Mouse (Mus musculus) liver, adult 2 months (tissue): Measurements from ENCODE around the gene Pcgf3. TPM values are rescaled to one million over a fixed set of nuclear protein-coding genes. Genes with fewer than 3 reads are reported as not detected.

Experiments
- DNase-seq: peaks from one replicate; pipeline ENCODE4 v3.0.0-alpha.2; 2011; ENCODE audit warnings: low read depth, low spot score; ENCODE audit errors: extremely low read depth
- H3K27ac ChIP-seq: fragments of 200-500 bp; replicated peaks from 2 replicates; pipeline ENCODE4 v1.5.1; 2012; ENCODE audit warnings: low read depth, mild to moderate bottlenecking, control low read depth, inconsistent platforms, low read length; ENCODE audit not compliant: insufficient read depth
- H3K27me3 ChIP-seq: fragments of 200-500 bp; 2 replicates; pipeline ENCODE4 v1.6.1; 2012; ENCODE audit warnings: mild to moderate bottlenecking, moderate library complexity, low read length, inconsistent platforms; ENCODE audit not compliant: control insufficient read depth, insufficient read depth
- H3K36me3 ChIP-seq: fragments of 200-500 bp; 2 replicates; pipeline ENCODE4 v1.6.1; 2012; ENCODE audit warnings: low read length, inconsistent platforms; ENCODE audit not compliant: control insufficient read depth, insufficient read depth
- H3K4me1 ChIP-seq: fragments of 200-500 bp; 2 replicates; pipeline ENCODE4 v1.6.1; 2011; ENCODE audit warnings: low read length; ENCODE audit not compliant: control insufficient read depth, insufficient read depth
- H3K4me3 ChIP-seq: fragments of 200-500 bp; 2 replicates; pipeline ENCODE4 v1.5.1; 2011; ENCODE audit warnings: low read depth, mild to moderate bottlenecking, control low read depth, low read length, moderate library complexity; ENCODE audit not compliant: insufficient read depth
- H3K79me2 ChIP-seq: fragments of 200-500 bp; 2 replicates; pipeline ENCODE4 v1.6.1; 2012; ENCODE audit warnings: inconsistent platforms, mild to moderate bottlenecking, low read length, moderate library complexity; ENCODE audit not compliant: control insufficient read depth, insufficient read depth
- H3K9ac ChIP-seq: fragments of 200-500 bp; 2 replicates; pipeline ENCODE4 v1.6.1; 2012; ENCODE audit warnings: low read depth, mild to moderate bottlenecking, control low read depth, inconsistent platforms, low read length
- CTCF ChIP-seq: fragments of 200-500 bp; IDR thresholded peaks from 2 replicates; pipeline ENCODE4 v1.5.1; 2011; ENCODE audit warnings: low read depth, low read length, control low read depth
- POLR2A ChIP-seq: fragments of 200-500 bp; IDR thresholded peaks from 2 replicates; pipeline ENCODE4 v1.6.1; 2011; ENCODE audit warnings: low read length, control low read depth; ENCODE audit not compliant: insufficient read depth; ENCODE audit errors: extremely low read depth
- WGBS: fragments of 180-500 bp; shearing (Covaris S2); methylation state at CpG from one replicate; pipeline ENCODE4 v1.1.7; 2018; 5-methylcytosine and 5-hydroxymethylcytosine counted together
- polyA plus RNA-seq: library from polyadenylated mRNA; depleted of rRNA; stranded (reverse); fragments of >200 nt; gene quantifications from 2 replicates; pipeline ENCODE4 v1.2.3, GENCODE M21; 2012
- total RNA-seq: library from RNA; depleted of rRNA; stranded (reverse); fragments of >200 nt; gene quantifications from 2 replicates; pipeline ENCODE4 v1.2.3, GENCODE M21; 2014

Pcgf3 gene
- total and polyA plus RNA-seq, 2 experiments, result 5.6 to 11.4 TPM

DNA sequence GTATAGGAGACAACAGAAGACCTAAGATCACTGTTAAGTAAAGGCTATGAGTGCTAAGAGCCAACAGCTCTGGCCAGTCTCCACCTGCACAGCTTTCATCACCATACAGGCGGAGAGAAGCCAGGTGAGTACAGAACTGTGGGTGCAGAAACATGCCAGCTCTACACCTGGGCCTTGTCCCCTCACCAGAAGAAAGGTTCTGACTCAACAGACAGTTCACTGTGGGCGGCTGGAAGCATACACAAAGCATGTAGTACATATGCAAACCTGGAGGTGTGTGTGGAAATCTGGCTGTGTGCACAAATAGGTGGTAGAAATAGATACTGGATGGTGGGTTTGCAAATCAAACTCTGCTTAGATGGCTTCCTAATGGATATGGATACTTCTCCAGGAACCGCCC lies 61.6 kb downstream of the Pcgf3 start:
- Histone ChIP-seq H3K79me2 (no peaks in the 10 kb centered on the region), H3K27me3 (no peaks in the 10 kb centered on the region), H3K27ac (no peak overlapping the region), H3K4me1 (no peaks in the 10 kb centered on the region), H3K36me3 (no peaks in the 10 kb centered on the region), H3K4me3 (no peak overlapping the region), H3K9ac (no peak overlapping the region)
- TF ChIP-seq POLR2A, result no peak
- TF ChIP-seq CTCF, result no peak
- 91% methylated on average over 3 of the region's 3 CpGs for WGBS
- no peak for DNase-seq

DNA sequence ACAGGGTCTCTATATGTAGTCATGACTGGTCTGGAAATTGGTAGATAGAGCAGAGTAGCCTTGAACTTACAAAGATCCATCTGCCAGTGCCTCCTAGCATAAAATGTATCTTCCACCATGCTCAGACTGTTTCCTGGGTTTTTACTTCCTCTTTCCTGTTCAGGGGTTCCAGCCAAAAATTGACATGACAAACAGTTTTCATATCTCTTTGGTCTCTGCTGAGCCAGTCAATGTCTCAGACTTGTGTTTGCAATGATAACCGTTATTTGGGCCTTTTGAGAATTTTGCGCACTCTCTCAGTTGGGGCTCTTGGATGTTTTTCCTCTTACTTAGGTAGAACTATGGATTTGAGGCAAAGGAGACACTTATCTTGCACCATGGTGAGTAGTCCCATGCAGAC lies 73.2 kb downstream of the Pcgf3 start:
- TF ChIP-seq CTCF (no peak), POLR2A (no peak)
- H3K79me2 ChIP-seq, result no peaks in the 10 kb centered on the region
- no peak for DNase-seq
- H3K27me3 ChIP-seq, result no peaks in the 10 kb centered on the region
- H3K4me1 ChIP-seq, result peaks cover 5% of the 10 kb centered on the region; the same call in 1 of the 2 replicates
- 23% methylated on average over 2 of the region's 2 CpGs for WGBS
- H3K4me3 ChIP-seq, result no peak overlapping the region
- no peak overlapping the region for H3K9ac ChIP-seq
- H3K36me3 ChIP-seq, result no peaks in the 10 kb centered on the region
- H3K27ac ChIP-seq, result no peak overlapping the region

DNA sequence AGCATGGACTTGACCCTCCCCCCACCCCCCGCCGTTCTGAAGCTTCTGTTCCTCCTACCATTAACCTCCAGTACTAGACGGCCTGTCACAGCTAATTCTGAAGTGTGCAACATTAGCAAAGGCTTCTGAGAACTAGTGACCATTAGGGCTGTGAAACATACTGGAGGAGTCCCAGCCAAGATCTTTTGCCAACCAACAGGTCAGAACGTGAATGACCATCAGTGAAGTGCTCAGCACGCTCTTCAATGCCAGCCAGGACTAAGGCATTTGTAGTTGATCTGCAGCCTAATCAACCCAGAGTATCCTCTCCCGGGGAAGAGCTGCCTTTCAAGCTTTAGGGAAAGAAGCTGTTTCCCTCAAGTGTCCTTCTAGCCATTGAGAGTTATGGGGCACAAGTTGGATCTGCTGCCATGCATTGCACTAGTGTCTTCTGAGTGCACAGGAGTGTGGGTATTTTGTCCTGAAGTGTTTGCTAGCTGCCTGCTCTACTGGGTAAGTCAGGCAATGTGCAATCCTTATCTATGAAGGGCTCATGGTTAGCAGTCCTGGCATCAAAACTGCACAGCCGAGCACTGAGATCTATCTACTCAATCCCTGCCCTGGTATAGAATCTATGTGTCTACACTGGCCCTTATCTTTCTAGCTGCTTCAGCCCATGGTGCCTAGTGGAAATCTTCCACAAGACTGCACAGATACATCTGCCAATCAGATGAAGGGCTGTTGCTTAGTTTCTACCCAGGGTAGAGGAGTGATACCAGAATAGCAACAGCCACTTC lies 82.7 kb downstream of the Pcgf3 start:
- H3K27me3 ChIP-seq, result peaks cover 4% of the 10 kb centered on the region; the same call in 1 of the 2 replicates
- no peak overlapping the region for H3K27ac ChIP-seq
- no peaks in the 10 kb centered on the region for H3K36me3 ChIP-seq
- H3K79me2 ChIP-seq, result no peaks in the 10 kb centered on the region
- H3K9ac ChIP-seq, result no peak overlapping the region
- no peak for DNase-seq
- 68% methylated on average over 7 of the region's 7 CpGs for WGBS
- no peak for TF ChIP-seq CTCF
- TF ChIP-seq POLR2A, result no peak
- H3K4me3 ChIP-seq, result no peak overlapping the region
- no peaks in the 10 kb centered on the region for H3K4me1 ChIP-seq

DNA sequence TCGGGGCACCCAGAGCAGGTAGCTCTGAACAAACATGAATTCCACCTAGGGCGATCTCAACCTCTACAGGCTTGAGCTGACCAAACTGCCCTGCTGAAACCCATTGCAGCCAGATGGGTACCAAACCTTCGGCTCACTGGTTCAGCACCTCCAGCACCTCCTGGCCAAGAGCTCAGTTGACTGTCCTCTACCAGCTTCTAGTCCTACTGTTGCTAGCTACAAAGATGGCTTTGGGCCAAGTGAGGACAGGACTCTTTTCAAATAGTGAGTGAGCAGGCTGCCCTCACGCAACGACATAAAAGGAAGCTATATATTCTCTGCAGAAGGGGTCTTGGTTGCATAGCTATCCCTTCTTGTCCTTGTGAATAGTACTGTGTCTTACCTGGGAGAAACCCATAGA lies 86.6 kb downstream of the Pcgf3 start:
- Histone ChIP-seq H3K36me3 (no peaks in the 10 kb centered on the region), H3K27me3 (peaks cover 10% of the 10 kb centered on the region), H3K79me2 (no peaks in the 10 kb centered on the region), H3K4me3 (no peak overlapping the region), H3K9ac (no peak overlapping the region), H3K4me1 (no peaks in the 10 kb centered on the region), H3K27ac (no peak overlapping the region)
- WGBS, result 85% methylated on average over 5 of the region's 5 CpGs
- TF ChIP-seq CTCF (no peak), POLR2A (no peak)
- DNase-seq, result no peak

DNA sequence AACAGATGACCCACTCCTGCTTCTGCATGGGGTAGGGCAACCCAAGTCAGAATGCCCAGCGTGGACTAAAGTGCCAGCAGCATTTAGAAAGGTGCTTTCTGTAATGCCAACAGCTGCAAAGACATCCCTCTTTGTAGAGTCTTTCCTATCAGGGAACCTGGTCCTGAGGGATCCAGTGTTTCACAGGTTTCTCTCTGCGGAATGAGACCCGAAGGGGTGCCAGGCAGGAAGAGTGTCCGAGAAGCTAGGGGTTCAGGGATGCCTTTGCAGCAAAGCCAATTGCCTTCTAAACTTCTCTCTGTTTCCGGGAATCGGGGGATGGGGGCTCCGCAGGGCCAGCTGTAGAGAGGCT lies 88.1 kb downstream of the Pcgf3 start:
- TF ChIP-seq CTCF (no peak), POLR2A (no peak)
- Histone ChIP-seq H3K9ac (no peak overlapping the region), H3K4me3 (no peak overlapping the region), H3K36me3 (no peaks in the 10 kb centered on the region), H3K27ac (no peak overlapping the region), H3K79me2 (no peaks in the 10 kb centered on the region), H3K27me3 (peaks cover 10% of the 10 kb centered on the region), H3K4me1 (no peaks in the 10 kb centered on the region)
- no peak for DNase-seq
- WGBS, result 25% methylated on average over 7 of the region's 7 CpGs

DNA sequence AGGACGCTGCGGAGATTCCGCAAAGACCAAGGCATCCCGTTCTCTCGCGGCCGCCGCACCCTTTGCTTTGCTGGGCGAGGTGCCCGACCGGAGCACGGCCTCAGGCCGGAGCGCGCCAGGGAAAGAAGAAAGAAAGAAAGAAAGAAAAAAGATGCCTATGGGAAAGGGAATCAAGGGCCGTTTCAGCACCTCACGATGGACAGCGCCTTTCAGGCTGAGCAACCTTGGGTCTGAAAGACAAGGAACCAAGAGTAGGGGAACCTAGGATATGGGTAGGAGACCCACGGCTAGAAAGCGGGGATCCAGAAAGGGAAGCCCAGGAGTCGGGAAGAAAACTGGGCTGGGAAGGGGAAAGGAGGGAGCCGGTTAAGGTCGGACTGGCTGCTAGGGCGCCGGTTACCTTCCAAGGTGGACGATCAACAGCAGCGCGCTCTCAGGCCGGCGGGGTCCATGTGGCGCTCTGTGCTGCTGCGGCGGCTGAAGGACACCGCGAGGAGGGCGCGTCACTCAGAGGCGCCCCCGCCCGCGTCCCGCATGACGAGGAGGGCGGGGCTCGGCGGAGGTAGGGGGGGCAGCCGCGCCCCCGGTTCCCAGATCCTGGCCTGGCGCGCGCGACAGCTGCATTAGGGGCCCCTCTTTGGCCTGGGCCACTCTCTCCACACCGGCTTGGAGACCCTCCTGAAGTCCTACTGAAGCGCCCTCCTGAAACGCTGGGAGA lies 88.6 kb downstream of the Pcgf3 start, which contains the start of gene Cplx1:
Cplx1 (minus strand) TSS at position 536 of the 718 bp plus-strand sequence.
- H3K79me2 ChIP-seq, result no peaks in the 10 kb centered on the region
- no peaks in the 10 kb centered on the region for H3K36me3 ChIP-seq
- no peak within 1 kb of the TSS for H3K27ac ChIP-seq
- no peak within 1 kb of the TSS for H3K4me3 ChIP-seq
- no peaks in the 10 kb centered on the region for H3K4me1 ChIP-seq
- DNase-seq, result no peak
- no peak within 1 kb of the TSS for H3K9ac ChIP-seq
- WGBS, result 4% methylated on average over 56 of the region's 56 CpGs
- TF ChIP-seq CTCF (no peak), POLR2A (no peak)
- H3K27me3 ChIP-seq, result peaks cover 10% of the 10 kb centered on the region
